Mouse (Mus musculus): ENCODE data around the gene Phykpl.

Gene Phykpl

DNA sequence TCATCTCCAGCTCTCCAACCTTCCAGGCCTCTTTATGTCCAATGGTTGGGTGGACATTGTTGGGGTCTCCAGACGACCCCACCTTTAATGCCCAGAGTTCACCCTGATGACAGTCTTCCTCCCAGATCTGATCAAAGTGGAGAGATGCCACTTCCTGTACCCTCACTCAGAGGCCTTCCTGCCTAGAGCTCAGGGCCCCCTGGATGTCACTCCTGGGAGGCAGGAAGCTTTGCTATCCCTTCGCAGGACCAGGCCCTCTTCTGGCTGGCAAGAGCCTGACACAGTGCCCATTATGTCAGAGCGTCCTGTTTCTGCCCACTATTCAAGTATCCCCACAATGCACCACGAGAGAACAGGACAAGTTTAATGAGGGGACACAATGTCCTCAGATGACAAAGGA, 5.5 kb upstream of the Phykpl start:
- in situ Hi-C loops (cut with MboI; ENCODE audit: low pct_unique_long_range_greater_than_20kb in 1 of 2, low sequenced_read_pairs in 2 of 2, unreplicated experiment in 1 of 2): no loop called here

DNA sequence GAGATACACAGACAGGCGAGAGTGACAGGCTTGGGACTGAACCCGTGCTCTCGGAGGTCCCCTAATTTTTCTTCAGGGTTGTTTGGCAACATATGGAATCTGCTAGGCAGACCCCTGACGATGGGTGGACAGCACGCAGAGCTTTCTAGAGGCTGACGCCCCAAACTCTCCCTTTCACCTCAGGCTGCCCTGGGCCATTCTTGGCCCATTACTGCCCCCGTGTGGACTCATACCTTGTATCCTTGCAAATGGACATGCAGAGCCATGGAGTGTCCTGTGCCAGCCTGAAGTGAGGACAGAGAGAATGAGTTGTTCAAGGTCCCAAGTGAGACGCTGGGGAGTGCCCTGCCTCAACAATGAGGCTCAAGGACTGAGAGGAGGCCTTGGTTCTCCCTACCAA, 1.8 kb upstream of the Phykpl start:
- in situ Hi-C loops (cut with MboI; ENCODE audit: low pct_unique_long_range_greater_than_20kb in 1 of 2, low sequenced_read_pairs in 2 of 2, unreplicated experiment in 1 of 2): no loop called here

DNA sequence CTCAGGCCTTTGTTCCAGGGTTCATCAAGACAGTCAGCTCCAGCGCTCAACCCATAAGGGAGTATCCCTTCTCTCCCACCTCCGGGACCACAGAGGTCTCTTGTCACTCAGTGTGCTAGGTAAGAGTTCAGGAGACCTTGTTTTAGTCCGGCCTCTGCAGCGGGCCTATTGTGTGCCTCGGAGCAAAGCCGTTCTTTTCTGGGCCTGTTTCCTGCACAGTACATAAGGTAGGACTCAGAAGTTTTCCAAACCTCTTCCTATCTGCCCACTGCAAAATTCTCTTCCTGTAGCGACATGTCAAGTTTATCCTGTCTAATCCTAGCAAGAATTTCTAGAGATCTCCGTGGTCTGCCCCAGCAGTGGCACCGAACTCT, 513 bp upstream of the Phykpl start:
- in situ Hi-C loops (cut with MboI; ENCODE audit: low pct_unique_long_range_greater_than_20kb in 1 of 2, low sequenced_read_pairs in 2 of 2, unreplicated experiment in 1 of 2): no loop called here

DNA sequence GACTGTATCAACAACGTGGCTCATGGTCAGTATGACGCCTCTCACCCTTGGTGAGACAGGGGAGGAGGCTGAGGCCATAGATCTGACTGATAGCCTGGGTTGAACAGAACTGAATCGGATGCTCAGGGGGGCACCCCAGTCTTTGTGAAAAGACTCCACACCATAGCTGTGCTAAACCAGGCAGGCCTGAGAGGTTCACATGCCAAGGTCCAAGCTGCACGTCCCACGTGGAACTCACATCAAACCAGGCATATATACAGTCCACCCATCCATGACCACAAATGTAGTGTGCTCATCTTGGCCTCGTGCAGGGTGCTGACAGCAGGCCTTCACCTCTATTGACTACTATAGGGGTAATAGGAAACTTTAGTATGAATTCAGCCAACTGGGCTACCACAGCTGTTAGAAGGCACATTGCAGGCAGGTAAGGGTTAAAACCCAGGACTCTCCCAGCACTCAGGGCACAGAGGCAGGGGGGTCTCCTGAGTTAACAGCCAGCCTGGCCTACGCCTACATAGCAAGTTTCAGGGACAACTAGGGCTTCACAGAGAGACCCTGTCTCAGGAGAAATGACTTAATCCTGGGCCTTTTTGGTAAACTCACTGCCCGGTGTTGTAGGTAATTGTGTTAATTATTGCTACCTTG, 1.2 kb downstream of the Phykpl start:
- in situ Hi-C loops (cut with MboI; ENCODE audit: low pct_unique_long_range_greater_than_20kb in 1 of 2, low sequenced_read_pairs in 2 of 2, unreplicated experiment in 1 of 2): no loop called here

DNA sequence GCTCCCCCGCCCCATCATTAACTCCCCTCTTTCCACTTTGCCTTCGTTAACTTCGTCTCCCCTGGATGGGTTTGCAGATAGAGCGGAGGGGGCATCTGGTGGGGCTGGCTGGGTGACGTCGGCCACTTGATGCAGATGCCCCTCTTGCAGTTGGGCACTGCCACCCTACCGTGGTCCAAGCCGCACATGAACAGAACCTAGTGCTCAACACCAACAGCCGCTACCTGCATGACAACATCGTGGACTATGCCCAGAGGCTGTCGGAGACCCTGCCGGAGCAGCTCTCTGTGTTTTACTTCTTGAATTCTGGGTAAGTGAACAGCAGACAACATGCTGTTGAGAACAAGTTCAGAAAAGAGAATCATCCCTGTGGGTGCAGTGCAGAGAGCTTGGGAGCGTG, 1.9 kb downstream of the Phykpl start:
- in situ Hi-C loops (cut with MboI; ENCODE audit: low pct_unique_long_range_greater_than_20kb in 1 of 2, low sequenced_read_pairs in 2 of 2, unreplicated experiment in 1 of 2): no loop called here

DNA sequence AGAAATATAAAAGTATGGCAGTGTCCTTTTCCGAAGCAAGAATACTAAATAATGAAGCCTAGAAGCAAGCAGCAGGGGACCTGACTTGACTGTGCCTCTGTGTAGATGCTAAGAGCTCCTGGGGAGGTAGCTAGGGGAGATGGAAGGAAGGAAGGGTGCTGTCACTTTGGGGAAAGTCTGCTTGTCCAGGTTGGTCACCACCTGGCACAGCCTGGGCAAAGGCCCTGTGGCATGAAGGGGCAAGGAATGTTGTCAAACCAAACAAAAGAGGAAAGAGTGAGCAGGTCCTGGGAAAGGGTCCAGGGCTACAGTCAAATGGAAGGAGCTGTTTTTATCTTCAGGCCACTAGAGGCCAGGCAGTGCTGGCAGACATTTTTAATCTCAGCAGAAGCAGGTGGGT, 2.5 kb downstream of the Phykpl start:
- in situ Hi-C loops (cut with MboI; ENCODE audit: low pct_unique_long_range_greater_than_20kb in 1 of 2, low sequenced_read_pairs in 2 of 2, unreplicated experiment in 1 of 2): no loop called here

DNA sequence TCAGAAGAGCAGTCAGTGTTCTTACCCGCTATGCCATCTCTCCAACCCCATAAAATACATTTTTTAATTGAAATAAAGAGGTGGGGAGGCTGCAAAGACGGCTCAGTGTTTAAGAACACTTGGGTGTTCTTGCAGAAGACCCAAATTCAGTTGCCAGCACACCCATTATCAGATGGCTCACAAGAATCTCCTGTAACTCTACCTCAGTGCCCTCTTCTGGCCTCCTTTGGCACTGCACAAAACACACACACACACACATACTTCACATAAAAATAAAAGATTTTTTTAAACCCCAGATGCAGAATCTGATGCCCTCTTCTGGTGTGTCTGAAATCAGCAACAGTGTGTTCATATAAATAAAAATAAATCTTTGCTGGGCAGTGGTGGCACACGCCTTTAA, 4.3 kb downstream of the Phykpl start:
- in situ Hi-C loops (cut with MboI; ENCODE audit: low pct_unique_long_range_greater_than_20kb in 1 of 2, low sequenced_read_pairs in 2 of 2, unreplicated experiment in 1 of 2): no loop called here

DNA sequence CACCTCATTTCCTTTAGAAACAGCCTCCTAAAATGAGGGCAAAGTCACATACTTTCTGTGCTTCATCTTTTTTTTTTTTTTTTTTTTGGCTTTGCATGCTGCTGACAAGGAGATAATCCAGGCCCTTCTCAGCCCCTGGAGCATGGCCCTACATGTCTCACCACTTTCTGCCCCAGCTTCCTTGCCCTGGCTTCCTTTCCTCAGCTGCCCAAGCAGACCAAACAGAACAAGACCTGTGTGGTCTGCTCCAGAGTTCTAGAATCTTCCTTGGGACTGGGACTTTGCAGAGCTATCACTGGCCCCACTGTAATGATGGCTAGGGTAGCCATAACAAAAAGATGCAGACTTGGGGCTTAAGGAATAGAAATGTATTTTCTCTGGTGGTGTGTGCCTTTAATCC, 5.4 kb downstream of the Phykpl start:
- in situ Hi-C loops (cut with MboI; ENCODE audit: low pct_unique_long_range_greater_than_20kb in 1 of 2, low sequenced_read_pairs in 2 of 2, unreplicated experiment in 1 of 2): no loop called here

DNA sequence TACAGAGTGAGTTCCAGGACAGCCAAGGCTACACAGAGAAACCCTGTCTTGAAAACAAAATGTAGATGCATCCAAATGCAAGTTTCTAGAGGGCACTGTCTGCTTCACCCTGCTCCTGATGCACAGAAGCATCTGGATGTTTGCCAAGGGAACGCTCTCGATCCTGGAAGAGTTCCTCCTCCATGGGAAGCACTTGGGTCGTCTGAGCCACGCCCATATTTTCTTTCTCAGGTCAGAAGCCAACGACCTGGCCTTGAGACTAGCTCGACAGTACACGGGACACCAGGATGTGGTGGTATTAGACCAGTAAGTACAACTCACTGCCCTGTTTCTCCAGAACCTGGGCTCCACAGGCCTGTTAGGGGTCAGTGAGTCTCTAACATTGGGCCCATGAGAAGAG, 6.6 kb downstream of the Phykpl start:
- in situ Hi-C loops (cut with MboI; ENCODE audit: low pct_unique_long_range_greater_than_20kb in 1 of 2, low sequenced_read_pairs in 2 of 2, unreplicated experiment in 1 of 2): no loop called here

DNA sequence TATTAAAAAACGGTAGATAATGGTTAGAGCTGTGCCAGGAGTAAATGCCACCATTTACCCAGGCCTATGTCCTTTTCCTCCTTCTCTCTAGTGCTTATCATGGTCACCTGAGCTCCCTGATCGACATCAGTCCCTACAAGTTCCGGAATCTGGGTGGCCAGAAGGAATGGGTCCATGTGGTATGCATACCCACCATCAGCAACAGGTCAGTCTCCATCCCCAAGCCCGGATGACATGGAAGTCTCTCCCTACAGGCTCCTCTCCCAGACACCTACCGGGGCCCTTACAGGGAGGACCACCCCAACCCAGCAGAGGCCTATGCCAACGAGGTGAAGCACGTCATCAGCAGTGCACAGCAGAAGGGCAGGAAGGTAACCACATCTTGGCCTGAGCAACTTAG, 7.4 kb downstream of the Phykpl start:
- in situ Hi-C loops (cut with MboI; ENCODE audit: low pct_unique_long_range_greater_than_20kb in 1 of 2, low sequenced_read_pairs in 2 of 2, unreplicated experiment in 1 of 2): no loop called here

DNA sequence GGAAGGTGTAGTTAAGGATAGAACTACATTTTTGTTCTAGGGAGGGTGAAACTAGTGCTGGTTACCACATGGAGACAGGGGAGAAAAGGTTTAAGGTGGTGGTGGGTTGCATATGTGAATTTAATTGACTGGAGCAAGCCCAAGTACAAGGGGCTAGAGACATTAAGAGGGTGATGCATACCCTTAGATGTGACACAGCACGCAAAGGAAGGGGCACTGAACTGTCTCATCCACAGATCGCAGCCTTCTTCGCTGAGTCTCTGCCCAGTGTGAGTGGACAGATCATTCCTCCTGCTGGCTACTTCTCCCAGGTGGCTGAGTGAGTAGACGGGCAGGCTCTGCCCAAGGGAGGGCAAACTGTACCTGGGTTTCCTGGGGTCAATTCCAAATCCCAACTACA, 8.8 kb downstream of the Phykpl start:
- in situ Hi-C loops (cut with MboI; ENCODE audit: low pct_unique_long_range_greater_than_20kb in 1 of 2, low sequenced_read_pairs in 2 of 2, unreplicated experiment in 1 of 2): no loop called here

DNA sequence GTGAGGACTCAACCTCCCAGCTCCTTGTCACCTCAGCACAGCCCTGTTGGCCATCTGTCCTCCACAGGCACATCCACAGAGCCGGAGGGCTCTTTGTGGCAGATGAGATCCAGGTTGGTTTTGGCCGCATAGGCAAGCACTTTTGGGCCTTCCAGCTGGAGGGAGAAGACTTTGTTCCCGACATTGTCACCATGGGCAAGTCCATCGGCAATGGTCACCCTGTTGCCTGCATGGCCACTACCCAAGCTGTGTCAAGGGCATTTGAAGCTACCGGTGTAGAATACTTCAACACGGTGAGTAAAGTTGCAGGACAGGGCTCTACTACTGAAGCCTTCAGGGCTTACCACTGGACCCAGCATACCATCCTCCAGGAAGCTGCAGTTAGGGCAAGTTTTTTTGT, 9.3 kb downstream of the Phykpl start:
- in situ Hi-C loops (cut with MboI; ENCODE audit: low pct_unique_long_range_greater_than_20kb in 1 of 2, low sequenced_read_pairs in 2 of 2, unreplicated experiment in 1 of 2): no loop called here

DNA sequence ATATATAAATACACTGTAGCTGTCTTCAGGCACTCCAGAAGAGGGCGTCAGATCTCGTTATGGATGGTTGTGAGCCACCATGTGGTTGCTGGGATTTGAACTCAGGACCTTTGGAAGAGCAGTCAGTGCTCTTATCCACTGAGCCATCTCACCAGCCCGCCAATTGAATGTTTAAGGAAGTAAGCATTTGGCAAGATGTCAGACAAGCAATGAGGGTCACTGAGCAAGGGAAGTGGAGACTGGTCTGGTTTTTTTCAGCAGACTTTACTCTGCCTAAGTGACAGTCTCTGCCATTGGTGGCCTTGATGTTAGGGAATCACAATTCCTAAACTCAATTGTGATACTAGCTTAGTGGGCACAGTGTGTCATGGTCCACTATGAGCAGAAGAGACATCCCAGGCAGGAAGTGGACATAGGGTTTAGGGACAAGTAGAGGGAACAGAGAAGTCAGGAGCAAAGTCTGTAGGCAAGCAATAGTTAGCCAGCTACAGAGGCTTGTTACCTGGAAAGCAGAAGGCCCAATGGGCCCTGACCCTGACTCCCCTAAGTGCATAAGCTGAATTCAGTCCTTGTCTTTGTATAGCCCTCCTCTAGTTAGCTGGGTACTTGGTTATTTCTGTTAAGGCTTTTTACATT, 10.3 kb downstream of the Phykpl start:
- in situ Hi-C loops (cut with MboI; ENCODE audit: low pct_unique_long_range_greater_than_20kb in 1 of 2, low sequenced_read_pairs in 2 of 2, unreplicated experiment in 1 of 2): no loop called here

DNA sequence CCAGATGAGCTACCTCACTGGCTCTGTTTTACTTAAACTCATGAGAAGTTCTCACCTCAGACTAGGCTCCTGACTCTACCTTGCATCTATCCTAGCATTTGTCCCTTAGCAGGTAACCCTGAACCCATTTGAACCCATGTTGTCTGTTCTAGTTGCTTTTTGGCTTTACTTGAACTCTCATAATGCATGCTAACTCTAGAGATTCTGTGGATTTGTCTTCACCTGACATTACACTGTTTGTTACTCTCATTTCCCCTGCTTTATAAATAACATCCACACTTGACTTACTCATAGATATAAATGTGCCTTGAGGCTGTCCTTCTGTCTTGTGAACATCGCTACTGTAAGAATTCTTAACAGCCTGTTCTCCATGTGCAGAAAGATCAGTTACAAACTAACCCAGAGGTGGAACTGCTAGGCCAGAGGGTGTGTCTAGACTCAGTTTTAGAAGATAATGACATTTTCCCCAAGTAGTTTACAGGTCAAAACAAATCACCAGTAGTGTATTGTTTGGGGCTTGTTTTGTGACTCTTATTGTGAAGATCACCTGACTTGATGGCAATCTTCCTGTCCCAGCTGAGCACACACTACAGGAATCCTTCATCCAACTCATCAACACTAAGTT, 11.0 kb downstream of the Phykpl start:
- in situ Hi-C loops (cut with MboI; ENCODE audit: low pct_unique_long_range_greater_than_20kb in 1 of 2, low sequenced_read_pairs in 2 of 2, unreplicated experiment in 1 of 2): no loop called here

DNA sequence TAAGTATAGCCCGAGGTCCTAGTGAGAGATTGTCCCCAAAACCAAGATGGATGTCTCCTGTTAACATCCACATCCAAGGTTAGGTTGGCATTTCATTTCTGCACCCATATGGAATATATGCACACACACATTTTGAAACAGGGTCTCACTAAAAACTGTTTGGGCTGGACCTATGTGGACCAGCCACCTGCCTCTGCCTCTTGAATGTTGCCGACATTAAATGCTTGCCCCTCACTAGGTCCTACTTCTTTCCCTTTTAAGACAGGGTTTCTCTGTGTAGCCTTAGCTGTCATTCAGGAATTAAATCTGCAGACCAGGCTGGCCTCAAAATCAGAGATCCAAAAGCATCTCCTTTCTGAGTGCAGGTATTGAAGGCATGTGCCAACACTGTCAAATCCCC, 13.0 kb downstream of the Phykpl start:
- in situ Hi-C loops (cut with MboI; ENCODE audit: low pct_unique_long_range_greater_than_20kb in 1 of 2, low sequenced_read_pairs in 2 of 2, unreplicated experiment in 1 of 2): no loop called here

DNA sequence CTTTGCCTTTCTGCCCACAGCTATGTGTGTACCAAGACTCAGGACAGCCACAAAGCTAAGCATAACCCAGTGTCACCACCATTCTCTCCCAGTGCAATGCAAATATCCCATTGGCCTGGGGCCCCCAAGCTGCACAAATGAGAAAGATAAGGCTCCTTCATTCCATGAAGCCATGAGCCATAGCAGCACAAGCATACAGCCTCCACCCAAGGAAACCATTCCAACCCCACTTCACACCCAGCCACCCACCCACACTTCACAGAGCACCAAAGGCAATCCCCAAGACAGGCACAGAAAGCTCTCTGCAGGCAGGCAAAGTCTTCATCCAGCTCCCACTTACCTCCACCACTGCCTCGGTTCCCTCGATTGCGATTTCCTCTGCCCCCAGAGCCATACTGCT, 17.7 kb downstream of the Phykpl start:
- in situ Hi-C loops (cut with MboI; ENCODE audit: low pct_unique_long_range_greater_than_20kb in 1 of 2, low sequenced_read_pairs in 2 of 2, unreplicated experiment in 1 of 2): no loop called here

DNA sequence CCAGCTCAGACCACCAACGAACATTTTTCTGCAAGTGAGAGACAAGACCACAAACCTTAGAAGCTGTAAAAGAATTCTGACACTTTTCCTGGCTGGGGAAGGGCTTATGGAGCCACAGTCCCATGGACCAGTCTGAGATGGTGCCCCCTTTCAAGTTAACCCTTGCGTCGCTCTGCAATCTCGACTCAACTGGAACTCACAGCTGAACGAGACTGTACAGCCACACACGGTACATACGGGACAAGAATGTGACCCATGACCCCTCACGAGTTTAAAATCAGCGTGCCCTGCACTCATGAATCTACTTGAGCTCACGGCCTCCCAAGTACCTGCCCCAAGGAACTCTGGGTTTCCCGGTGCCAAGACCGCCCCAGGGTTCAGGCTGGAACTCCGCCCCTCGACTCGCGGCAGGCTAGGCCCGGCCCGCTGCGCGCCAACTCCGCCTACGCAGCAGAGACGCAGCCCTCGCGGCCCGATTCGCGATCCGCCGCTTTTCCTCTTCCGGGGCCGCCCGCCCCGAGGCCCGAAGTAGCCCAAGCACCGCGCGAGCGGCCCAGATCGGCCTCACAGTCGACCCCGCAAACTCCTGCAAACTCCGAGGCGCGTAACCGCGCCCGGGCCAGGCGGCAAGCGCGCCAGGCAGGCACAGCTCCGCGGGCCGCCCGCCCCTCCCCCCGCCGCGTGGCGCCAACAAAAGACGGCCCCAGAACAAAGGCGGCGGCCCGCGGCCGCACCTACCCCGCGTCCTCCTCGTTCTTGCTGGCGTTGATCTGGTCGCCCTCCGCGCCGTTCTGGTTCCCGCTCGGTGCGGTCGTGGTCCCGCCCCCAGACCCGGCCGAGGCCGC, 21.3 kb downstream of the Phykpl start:
- in situ Hi-C loops (cut with MboI; ENCODE audit: low pct_unique_long_range_greater_than_20kb in 1 of 2, low sequenced_read_pairs in 2 of 2, unreplicated experiment in 1 of 2): no loop called here

DNA sequence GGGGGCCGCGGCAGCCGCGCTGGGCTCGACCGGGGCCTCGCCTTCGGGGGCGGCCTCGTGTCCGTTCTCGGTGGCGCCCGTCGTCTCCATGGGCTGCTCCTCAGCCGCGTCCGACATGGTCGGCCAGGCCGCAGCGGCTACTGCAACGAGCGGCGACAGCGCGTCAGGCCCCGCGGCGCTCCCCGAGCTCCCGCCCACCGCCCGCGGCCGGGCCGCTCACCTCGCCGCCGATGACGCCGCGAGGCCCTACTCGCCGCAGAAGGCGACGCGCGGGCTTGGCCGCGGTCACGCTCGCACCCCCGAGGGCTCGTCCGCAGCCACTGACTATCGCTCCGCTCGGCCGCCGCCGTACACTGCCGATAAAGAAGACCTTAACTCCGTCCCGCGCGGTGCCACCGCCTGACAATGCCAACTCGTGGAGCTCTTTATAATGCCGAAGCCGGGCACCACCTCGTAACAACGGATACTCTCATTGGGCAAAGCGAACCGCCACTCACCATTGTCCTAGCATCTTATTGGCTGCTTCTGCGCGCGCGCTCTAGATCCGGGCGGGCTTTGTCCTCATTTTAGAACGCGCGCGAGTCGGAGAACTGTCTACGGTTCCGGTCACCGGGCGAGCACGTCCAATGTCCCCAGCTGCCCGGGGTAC, 22.0 kb downstream of the Phykpl start, which contains the start of gene Hnrnpab:
Gene Hnrnpab (minus strand): TSS at position 401 of the 649 bp plus-strand sequence.
- in situ Hi-C loops (cut with MboI; ENCODE audit: low pct_unique_long_range_greater_than_20kb in 1 of 2, low sequenced_read_pairs in 2 of 2, unreplicated experiment in 1 of 2): no loop called here

All from mouse embryonic stem cell (cell line).